Mouse (Mus musculus) cerebellum, adult 18-20 months (tissue): ENCODE data around the gene Camkv.

Experiments used
- DNase-seq, 2 experiments: peaks; one replicate each; pipeline ENCODE4 v3.0.0; 2021

The Camkv gene

GRCm38 (mm10) chr9:107963700-107964099 lies 28.2 kb downstream of the Camkv start:
- DNase-seq = peak; percentile 76 to 78

- no peak for DNase-seq
Measured at GRCm38 (mm10) chr9:107964681-107965080, 29.2 kb downstream of the Camkv start.

GRCm38 (mm10) chr9:107966676-107967075 lies 31.2 kb downstream of the Camkv start:
- no peak for DNase-seq

GRCm38 (mm10) chr9:107967437-107967836 lies 32.0 kb downstream of the Camkv start:
- DNase-seq = no peak

GRCm38 (mm10) chr9:107968531-107968930 lies 33.1 kb downstream of the Camkv start:
- DNase-seq = no peak

GRCm38 (mm10) chr9:107970311-107970710 lies 34.8 kb downstream of the Camkv start:
- DNase-seq = no peak

GRCm38 (mm10) chr9:107971690-107972541 lies 36.4 kb downstream of the Camkv start:
- no peak for DNase-seq

- DNase-seq = no peak
Measured at GRCm38 (mm10) chr9:107974491-107975171, 39.2 kb downstream of the Camkv start.

GRCm38 (mm10) chr9:107975399-107976386 lies 40.2 kb downstream of the Camkv start, which contains the start of gene Uba7:
Gene Uba7, plus strand, starts transcription at chr9:107975505.
- no peak for DNase-seq

- no peak for DNase-seq
Measured at GRCm38 (mm10) chr9:107978815-107979214, 43.3 kb downstream of the Camkv start.

GRCm38 (mm10) chr9:107981684-107982605 lies 46.5 kb downstream of the Camkv start:
- DNase-seq = no peak

GRCm38 (mm10) chr9:107982681-107983346 lies 47.3 kb downstream of the Camkv start, which contains the start of gene Gm20661:
Gene Gm20661, plus strand, starts transcription at chr9:107983058.
- no peak for DNase-seq

- DNase-seq = no peak
Measured at GRCm38 (mm10) chr9:107983421-107983890, 48.0 kb downstream of the Camkv start.

GRCm38 (mm10) chr9:107984052-107984753 lies 48.7 kb downstream of the Camkv start:
- no peak for DNase-seq

- DNase-seq = no peak
Measured at GRCm38 (mm10) chr9:107984754-107985055, 49.2 kb downstream of the Camkv start.

- DNase-seq = peak; percentile 69 to 72
Measured at GRCm38 (mm10) chr9:107985131-107986119, 50.0 kb downstream of the Camkv start, which contains the start of gene Inka1. Gene Inka1, minus strand, starts transcription at chr9:107985879.

GRCm38 (mm10) chr9:107986376-107986775 lies 50.9 kb downstream of the Camkv start:
- peak; percentile 84 to 85 for DNase-seq

- DNase-seq = no peak
Measured at GRCm38 (mm10) chr9:107987950-107988349, 52.5 kb downstream of the Camkv start.

GRCm38 (mm10) chr9:107992197-107992596 lies 56.7 kb downstream of the Camkv start, which contains the start of gene Cdhr4:
Gene Cdhr4, plus strand, starts transcription at chr9:107992497.
- no peak for DNase-seq
